Mouse (Mus musculus) neural tube, embryonic 15.5 days (tissue): ENCODE data around the gene Tnfsfm13. TPM values are rescaled to one million over a fixed set of nuclear protein-coding genes. Genes with fewer than 3 reads are reported as not detected.
A peak's percentile ranks its signal among the peaks of the same experiment; 100 is the strongest.
"Not testable (repeated sequence)": the region's sequence is repeated elsewhere in the genome, so short reads cannot be mapped to it uniquely, and the experiment has no call there.

Experiments used
- ATAC-seq: fragments of 200-750 bp; cut with Nextera tagmentation; 2 replicates; pipeline ENCODE4 v1.8.0; 2017; ENCODE audit warnings: mild to moderate bottlenecking, moderate TSS enrichment, moderate library complexity; ENCODE audit not compliant: low FRiP score
- H3K27ac ChIP-seq: fragments of 300-500 bp; sonication (generic); replicated peaks from 2 replicates; pipeline ENCODE4 v1.5.1; 2015; ENCODE audit warnings: mild to moderate bottlenecking, inconsistent platforms
- H3K27me3 ChIP-seq: fragments of 300-500 bp; sonication (generic); replicated peaks from 2 replicates; pipeline ENCODE4 v1.6.1; 2015; ENCODE audit warnings: inconsistent platforms
- H3K36me3 ChIP-seq: fragments of 300-500 bp; sonication (generic); 2 replicates; pipeline ENCODE4 v1.6.1; 2015; ENCODE audit warnings: inconsistent platforms
- H3K4me1 ChIP-seq: fragments of 300-500 bp; sonication (generic); 2 replicates; pipeline ENCODE4 v1.6.1; 2015; ENCODE audit warnings: inconsistent platforms
- H3K4me2 ChIP-seq: fragments of 300-500 bp; sonication (generic); 2 replicates; pipeline ENCODE4 v1.6.1; 2015; ENCODE audit warnings: inconsistent platforms, mild to moderate bottlenecking, moderate library complexity
- H3K4me3 ChIP-seq: fragments of 300-500 bp; sonication (generic); replicated peaks from 2 replicates; pipeline ENCODE4 v1.5.1; 2015; ENCODE audit warnings: mild to moderate bottlenecking, inconsistent platforms
- H3K9ac ChIP-seq: fragments of 300-500 bp; sonication (generic); replicated peaks from 2 replicates; pipeline ENCODE4 v1.6.1; 2015; ENCODE audit warnings: mild to moderate bottlenecking, inconsistent platforms
- H3K9me3 ChIP-seq: fragments of 300-500 bp; sonication (generic); replicated peaks from 2 replicates; pipeline ENCODE4 v1.6.1; 2016; ENCODE audit warnings: inconsistent platforms
- WGBS: fragments of 180-500 bp; shearing (Covaris S2); methylation state at CpG from one replicate; pipeline ENCODE4 v1.1.7; 2015; ENCODE audit warnings: mixed read lengths; 5-methylcytosine and 5-hydroxymethylcytosine counted together
- polyA plus RNA-seq: library from polyadenylated mRNA; unstranded; fragments of >200 nt; fragmentation: Nextera tagmentation; extraction: Ambion mirVana; gene quantifications from 2 replicates; pipeline ENCODE4 v1.2.1, GENCODE M21; 2015

The Tnfsfm13 gene
- polyA plus RNA-seq, result 1.8 and 2.3 TPM in 2 replicates

- 4% methylated on average over 32 of the region's 41 CpGs for WGBS
- no peaks in the 10 kb centered on the region for H3K9me3 ChIP-seq
- H3K27ac ChIP-seq, result peak within 1 kb of the TSS; percentile 33; the same call in 1 of the 2 replicates
- H3K9ac ChIP-seq, result peak within 1 kb of the TSS; percentile 63
- ATAC-seq, result peak; percentile 31; the same call in 1 of the 2 replicates
- H3K4me2 ChIP-seq, result peak within 1 kb of the TSS; percentile 92
- peaks cover 15% of the 10 kb centered on the region for H3K4me1 ChIP-seq
- no peaks in the 10 kb centered on the region for H3K27me3 ChIP-seq
- H3K4me3 ChIP-seq, result peak within 1 kb of the TSS; percentile 47
- H3K36me3 ChIP-seq, result no peaks in the 10 kb centered on the region
These were observed at the start of gene Tnfsfm13, which contains the start of gene Tnfsf12 for GRCm38 (mm10) chr11:69695361-69696181. Gene Tnfsfm13 (minus strand): TSS chr11:69696098. Gene Tnfsf12 (minus strand): TSS chr11:69695849.

GRCm38 (mm10) chr11:69731408-69731807 is 35.5 kb upstream of the Tnfsfm13 start:
- H3K27ac ChIP-seq, H3K4me2 ChIP-seq, H3K9ac ChIP-seq, H3K4me1 ChIP-seq, ATAC-seq, H3K9me3 ChIP-seq, H3K27me3 ChIP-seq, H3K4me3 ChIP-seq: not testable (repeated sequence)
- H3K36me3 ChIP-seq, result peaks cover 33% of the 10 kb centered on the region
- WGBS, result 73% methylated on average over 3 of the region's 3 CpGs

- Histone ChIP-seq H3K9ac (no peak overlapping the region), H3K27ac (no peak overlapping the region), H3K9me3 (no peaks in the 10 kb centered on the region), H3K4me3 (no peak overlapping the region), H3K27me3 (no peaks in the 10 kb centered on the region), H3K36me3 (peaks cover 10% of the 10 kb centered on the region), H3K4me1 (no peaks in the 10 kb centered on the region), H3K4me2 (no peak overlapping the region)
- ATAC-seq, result no peak
- WGBS, result 30% methylated on average over 3 of the region's 3 CpGs
These were observed 33.2 kb upstream of the Tnfsfm13 start for GRCm38 (mm10) chr11:69729063-69729462.

- Histone ChIP-seq H3K4me3 (no peak overlapping the region), H3K4me1 (no peaks in the 10 kb centered on the region), H3K27me3 (no peaks in the 10 kb centered on the region), H3K36me3 (no peaks in the 10 kb centered on the region), H3K4me2 (no peak overlapping the region), H3K9me3 (no peaks in the 10 kb centered on the region), H3K9ac (no peak overlapping the region), H3K27ac (no peak overlapping the region)
- WGBS, result 35% methylated on average over 5 of the region's 5 CpGs
- no peak for ATAC-seq
These were observed 30.1 kb upstream of the Tnfsfm13 start for GRCm38 (mm10) chr11:69725951-69726350.

GRCm38 (mm10) chr11:69723074-69723473 is 27.2 kb upstream of the Tnfsfm13 start:
- Histone ChIP-seq H3K9ac (no peak overlapping the region), H3K27me3 (no peaks in the 10 kb centered on the region), H3K9me3 (no peaks in the 10 kb centered on the region), H3K36me3 (no peaks in the 10 kb centered on the region), H3K4me2 (no peak overlapping the region), H3K27ac (no peak overlapping the region), H3K4me3 (no peak overlapping the region), H3K4me1 (no peaks in the 10 kb centered on the region)
- 52% methylated on average over 2 of the region's 2 CpGs for WGBS
- ATAC-seq, result no peak

- WGBS, result 84% methylated on average over 6 of the region's 6 CpGs
- Histone ChIP-seq H3K27ac (no peak overlapping the region), H3K4me1 (no peaks in the 10 kb centered on the region), H3K27me3 (no peaks in the 10 kb centered on the region), H3K36me3 (no peaks in the 10 kb centered on the region), H3K9ac (no peak overlapping the region), H3K9me3 (no peaks in the 10 kb centered on the region), H3K4me3 (no peak overlapping the region), H3K4me2 (no peak overlapping the region)
- ATAC-seq, result no peak
These were observed 25.0 kb upstream of the Tnfsfm13 start for GRCm38 (mm10) chr11:69720852-69721251.

GRCm38 (mm10) chr11:69719423-69719822 is 23.5 kb upstream of the Tnfsfm13 start:
- H3K9ac ChIP-seq, result no peak overlapping the region

GRCm38 (mm10) chr11:69718661-69719060 is 22.8 kb upstream of the Tnfsfm13 start:
- no peak overlapping the region for H3K4me2 ChIP-seq
- H3K9me3 ChIP-seq, result no peaks in the 10 kb centered on the region
- H3K27ac ChIP-seq, result no peak overlapping the region
- no peaks in the 10 kb centered on the region for H3K27me3 ChIP-seq
- no peak for ATAC-seq
- H3K4me3 ChIP-seq, result no peak overlapping the region
- 33% methylated on average over 15 of the region's 15 CpGs for WGBS
- no peaks in the 10 kb centered on the region for H3K36me3 ChIP-seq
- no peaks in the 10 kb centered on the region for H3K4me1 ChIP-seq
- no peak overlapping the region for H3K9ac ChIP-seq

More at GRCm38 (mm10) chr11:69719423-69719822, 23.5 kb upstream of the Tnfsfm13 start:
- no peaks in the 10 kb centered on the region for H3K9me3 ChIP-seq
- ATAC-seq, result no peak
- no peaks in the 10 kb centered on the region for H3K36me3 ChIP-seq
- H3K27ac ChIP-seq, result no peak overlapping the region
- no peak overlapping the region for H3K4me3 ChIP-seq
- H3K27me3 ChIP-seq, result no peaks in the 10 kb centered on the region
- 70% methylated on average over 6 of the region's 6 CpGs for whole genome bisulfite sequencing
- no peaks in the 10 kb centered on the region for H3K4me1 ChIP-seq
- H3K4me2 ChIP-seq, result no peak overlapping the region

GRCm38 (mm10) chr11:69716953-69717352 is 21.1 kb upstream of the Tnfsfm13 start:
- Histone ChIP-seq H3K9me3 (no peaks in the 10 kb centered on the region), H3K9ac (no peak overlapping the region), H3K4me3 (no peak overlapping the region), H3K27ac (no peak overlapping the region), H3K36me3 (no peaks in the 10 kb centered on the region), H3K4me1 (no peaks in the 10 kb centered on the region), H3K4me2 (no peak overlapping the region), H3K27me3 (no peaks in the 10 kb centered on the region)
- WGBS, result 75% methylated on average over 4 of the region's 4 CpGs
- ATAC-seq, result no peak

GRCm38 (mm10) chr11:69715929-69716328 is 20.0 kb upstream of the Tnfsfm13 start:
- no peak for ATAC-seq
- Histone ChIP-seq H3K27ac (no peak overlapping the region), H3K4me3 (no peak overlapping the region), H3K9ac (no peak overlapping the region), H3K36me3 (no peaks in the 10 kb centered on the region), H3K4me2 (no peak overlapping the region), H3K27me3 (no peaks in the 10 kb centered on the region), H3K9me3 (no peaks in the 10 kb centered on the region), H3K4me1 (no peaks in the 10 kb centered on the region)
- 24% methylated on average over 5 of the region's 5 CpGs for WGBS

- no peak overlapping the region for H3K9ac ChIP-seq
- H3K4me2 ChIP-seq, result no peak overlapping the region
- WGBS, result 59% methylated on average over 9 of the region's 9 CpGs
- H3K4me3 ChIP-seq, result no peak overlapping the region
- H3K9me3 ChIP-seq, result no peaks in the 10 kb centered on the region
- no peaks in the 10 kb centered on the region for H3K36me3 ChIP-seq
- ATAC-seq, result no peak
- H3K27me3 ChIP-seq, result no peaks in the 10 kb centered on the region
- no peak overlapping the region for H3K27ac ChIP-seq
- H3K4me1 ChIP-seq, result no peaks in the 10 kb centered on the region
These were observed 19.6 kb upstream of the Tnfsfm13 start for GRCm38 (mm10) chr11:69715482-69715881.

GRCm38 (mm10) chr11:69714636-69715329 is 18.9 kb upstream of the Tnfsfm13 start:
- H3K4me3 ChIP-seq, result no peak overlapping the region
- no peak overlapping the region for H3K9ac ChIP-seq
- WGBS, result 79% methylated on average over 18 of the region's 18 CpGs
- H3K4me2 ChIP-seq, result no peak overlapping the region
- no peaks in the 10 kb centered on the region for H3K36me3 ChIP-seq
- no peaks in the 10 kb centered on the region for H3K9me3 ChIP-seq
- H3K27ac ChIP-seq, result no peak overlapping the region
- H3K27me3 ChIP-seq, result no peaks in the 10 kb centered on the region
- no peaks in the 10 kb centered on the region for H3K4me1 ChIP-seq
- ATAC-seq, result no peak
